Mouse (Mus musculus): ENCODE measurements at regions not wholly inside any gene's neighbourhood (a gene's known extent, or its start where the extent isn't known, plus 50 kb on each side); places are given as distances from the start of the nearest gene placed in this dataset.

DNA sequence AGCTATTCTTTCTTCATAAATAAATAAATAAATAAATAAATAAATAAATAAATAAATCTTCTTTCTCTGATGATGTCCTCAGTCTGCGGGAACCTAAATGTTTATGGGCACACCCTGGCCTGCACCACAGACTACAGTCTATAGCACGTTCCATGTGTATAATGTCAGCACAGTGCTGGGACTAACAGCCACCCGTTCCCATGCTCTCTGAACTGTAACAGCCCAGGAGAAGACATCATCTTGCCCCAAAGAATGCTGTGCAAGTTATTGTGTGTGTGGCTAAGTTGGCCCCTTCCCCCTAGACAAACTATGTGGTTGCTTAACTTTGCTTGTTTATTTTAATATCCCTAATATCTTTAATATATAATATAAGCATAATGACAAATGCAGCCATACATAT, 123.2 kb downstream of the Snx18 start:
- Histone ChIP-seq H3K27ac (ENCODE audit: insufficient read depth, low read length) (no peak overlapping the region), H3K4me3 (replicated peaks; ENCODE audit: insufficient read depth, low read depth, low read length) (no peak overlapping the region), H3K4me1 (ENCODE audit: control insufficient read depth, insufficient read depth, low read length) (peaks cover 3% of the 10 kb centered on the region; the same call in 1 of the 2 replicates), H3K27me3 (ENCODE audit: control insufficient read depth, insufficient read depth, low read length) (no peaks in the 10 kb centered on the region)
- DNase-seq = no peak
- TF ChIP-seq POLR2A (IDR thresholded peaks at IDR 0.05; ENCODE audit: borderline replicate concordance, insufficient read depth, low read length) (no peak), CTCF (IDR thresholded peaks at IDR 0.05; ENCODE audit: borderline replicate concordance, insufficient read depth, low read depth, low read length) (no peak)
- WGBS = 91% methylated on average over 3 of the region's 3 CpGs

DNA sequence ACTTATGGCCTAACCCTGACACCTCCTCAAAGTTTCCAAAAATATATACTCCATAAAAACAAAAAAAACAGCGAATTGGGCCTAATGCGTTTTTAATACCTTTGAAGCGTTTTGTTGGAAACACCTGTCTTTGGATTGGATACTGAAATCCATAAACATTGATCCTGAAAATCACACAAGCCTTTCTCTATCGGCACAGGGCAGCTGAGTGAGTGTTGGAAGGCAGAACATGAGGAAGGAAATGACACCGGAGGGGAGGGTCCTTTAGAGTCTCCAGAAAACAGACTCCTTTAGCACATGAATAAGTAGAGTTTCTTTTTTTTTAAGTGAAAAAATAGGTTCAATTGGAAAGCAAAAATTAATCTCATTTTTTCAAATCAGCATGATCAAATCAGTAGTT, 123.7 kb downstream of the Snx18 start:
- Histone ChIP-seq H3K4me1 (ENCODE audit: control insufficient read depth, insufficient read depth, low read length) (peaks cover 3% of the 10 kb centered on the region; the same call in 1 of the 2 replicates), H3K27ac (ENCODE audit: insufficient read depth, low read length) (no peak overlapping the region), H3K4me3 (replicated peaks; ENCODE audit: insufficient read depth, low read depth, low read length) (no peak overlapping the region), H3K27me3 (ENCODE audit: control insufficient read depth, insufficient read depth, low read length) (no peaks in the 10 kb centered on the region)
- no peak for DNase-seq
- TF ChIP-seq POLR2A (IDR thresholded peaks at IDR 0.05; ENCODE audit: borderline replicate concordance, insufficient read depth, low read length) (no peak), CTCF (IDR thresholded peaks at IDR 0.05; ENCODE audit: borderline replicate concordance, insufficient read depth, low read depth, low read length) (no peak)
- WGBS = 93% methylated on average over 5 of the region's 5 CpGs

DNA sequence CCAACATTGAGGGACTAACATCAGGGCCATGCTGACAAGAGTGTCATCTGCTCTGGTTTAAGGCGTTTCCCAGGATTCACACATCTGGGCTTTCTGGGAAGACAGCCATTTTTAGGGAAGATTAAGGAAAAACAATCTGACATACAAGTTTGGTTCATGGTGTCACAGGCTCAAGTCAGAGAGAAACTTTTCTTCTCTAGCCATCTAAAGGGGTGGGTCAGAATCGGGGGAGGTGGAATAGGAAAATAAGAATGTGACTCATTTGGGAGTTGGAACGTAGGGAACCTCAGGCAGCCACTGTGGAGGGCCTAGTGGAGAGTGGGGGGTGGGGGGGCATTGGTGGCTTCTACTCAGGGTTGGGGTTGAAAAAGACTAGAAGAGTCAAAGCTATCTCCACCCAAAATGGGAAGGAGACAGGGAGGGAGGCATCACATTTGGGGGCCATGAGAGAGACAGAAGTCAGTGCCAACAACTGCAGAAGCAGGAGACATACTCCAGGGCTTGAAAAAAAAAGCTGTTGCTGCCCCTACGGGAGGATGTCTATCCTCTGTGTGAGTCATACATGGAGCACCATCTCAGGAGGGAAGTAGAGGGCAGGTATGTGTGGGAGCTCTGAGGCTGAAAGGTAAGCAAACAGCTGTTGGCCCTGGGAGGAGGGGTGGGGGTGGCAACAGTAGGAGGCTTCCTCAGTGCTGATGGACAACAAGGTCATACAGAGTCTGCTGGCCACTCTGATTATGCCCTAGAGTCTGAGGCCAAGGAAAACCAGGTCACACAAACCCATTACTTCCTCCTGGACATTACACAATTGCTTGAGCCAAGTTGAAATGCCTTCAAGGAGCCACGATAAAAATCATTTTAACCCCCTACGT, 128.2 kb downstream of the Snx18 start:
- TF ChIP-seq CTCF (IDR thresholded peaks at IDR 0.05; ENCODE audit: borderline replicate concordance, insufficient read depth, low read depth, low read length) (no peak), POLR2A (IDR thresholded peaks at IDR 0.05; ENCODE audit: borderline replicate concordance, insufficient read depth, low read length) (no peak)
- no peak overlapping the region for H3K4me3 ChIP-seq (replicated peaks; ENCODE audit: insufficient read depth, low read depth, low read length)
- peaks cover 3% of the 10 kb centered on the region; the same call in 1 of the 2 replicates for H3K4me1 ChIP-seq (ENCODE audit: control insufficient read depth, insufficient read depth, low read length)
- peak in 1 of 2 experiments; percentile 14 for DNase-seq
- H3K27ac ChIP-seq (ENCODE audit: insufficient read depth, low read length) = no peak overlapping the region
- 57% methylated on average over 6 of the region's 6 CpGs for WGBS
- no peaks in the 10 kb centered on the region; the same call in 1 of the 2 replicates for H3K27me3 ChIP-seq (ENCODE audit: control insufficient read depth, insufficient read depth, low read length)

GRCm38 (mm10) chr13:113486368-113486955, 131.9 kb downstream of the Snx18 start:
- H3K27ac ChIP-seq (ENCODE audit: insufficient read depth, low read length) = no peak overlapping the region
- WGBS = 89% methylated on average over 6 of the region's 6 CpGs
- no peak overlapping the region for H3K4me3 ChIP-seq (replicated peaks; ENCODE audit: insufficient read depth, low read depth, low read length)
- no peak for TF ChIP-seq POLR2A (IDR thresholded peaks at IDR 0.05; ENCODE audit: borderline replicate concordance, insufficient read depth, low read length)
- no peak for TF ChIP-seq CTCF (IDR thresholded peaks at IDR 0.05; ENCODE audit: borderline replicate concordance, insufficient read depth, low read depth, low read length)
- no peak for DNase-seq
- H3K27me3 ChIP-seq (ENCODE audit: control insufficient read depth, insufficient read depth, low read length) = no peaks in the 10 kb centered on the region; the same call in 1 of the 2 replicates
- peaks cover 3% of the 10 kb centered on the region; the same call in 1 of the 2 replicates for H3K4me1 ChIP-seq (ENCODE audit: control insufficient read depth, insufficient read depth, low read length)

DNA sequence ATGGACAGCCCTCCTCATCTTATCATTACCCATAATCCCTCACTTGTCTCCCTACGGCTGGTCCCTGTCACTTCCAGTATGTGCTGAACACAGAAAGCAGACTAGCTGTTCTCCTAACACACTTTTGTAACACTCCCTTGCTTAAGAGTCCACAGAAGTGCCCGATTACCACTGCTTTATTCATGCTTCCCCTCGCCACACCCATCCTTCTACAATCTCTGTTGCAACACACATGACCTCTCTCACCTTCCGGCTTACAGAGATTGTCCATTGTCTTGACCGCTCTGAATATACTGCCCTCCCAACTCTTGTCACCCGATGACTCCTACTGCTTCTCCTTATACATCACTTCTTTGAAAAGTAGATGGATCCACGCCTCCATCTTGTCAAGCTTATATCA, 132.9 kb downstream of the Snx18 start:
- no peak for DNase-seq
- H3K4me3 ChIP-seq (replicated peaks; ENCODE audit: insufficient read depth, low read depth, low read length) = no peak overlapping the region
- H3K27me3 ChIP-seq (ENCODE audit: control insufficient read depth, insufficient read depth, low read length) = no peaks in the 10 kb centered on the region; the same call in 1 of the 2 replicates
- peaks cover 3% of the 10 kb centered on the region; the same call in 1 of the 2 replicates for H3K4me1 ChIP-seq (ENCODE audit: control insufficient read depth, insufficient read depth, low read length)
- WGBS = 91% methylated on average over 7 of the region's 7 CpGs
- H3K27ac ChIP-seq (ENCODE audit: insufficient read depth, low read length) = no peak overlapping the region
- TF ChIP-seq CTCF (IDR thresholded peaks at IDR 0.05; ENCODE audit: borderline replicate concordance, insufficient read depth, low read depth, low read length) = no peak
- TF ChIP-seq POLR2A (IDR thresholded peaks at IDR 0.05; ENCODE audit: borderline replicate concordance, insufficient read depth, low read length) = no peak

GRCm38 (mm10) chr13:113484159-113484762, 134.1 kb downstream of the Snx18 start:
- WGBS = 90% methylated on average over 10 of the region's 10 CpGs
- Histone ChIP-seq H3K27me3 (ENCODE audit: control insufficient read depth, insufficient read depth, low read length) (no peaks in the 10 kb centered on the region), H3K4me1 (ENCODE audit: control insufficient read depth, insufficient read depth, low read length) (no peaks in the 10 kb centered on the region), H3K27ac (ENCODE audit: insufficient read depth, low read length) (no peak overlapping the region), H3K4me3 (replicated peaks; ENCODE audit: insufficient read depth, low read depth, low read length) (no peak overlapping the region)
- TF ChIP-seq CTCF (IDR thresholded peaks at IDR 0.05; ENCODE audit: borderline replicate concordance, insufficient read depth, low read depth, low read length) (no peak), POLR2A (IDR thresholded peaks at IDR 0.05; ENCODE audit: borderline replicate concordance, insufficient read depth, low read length) (no peak)
- no peak for DNase-seq

DNA sequence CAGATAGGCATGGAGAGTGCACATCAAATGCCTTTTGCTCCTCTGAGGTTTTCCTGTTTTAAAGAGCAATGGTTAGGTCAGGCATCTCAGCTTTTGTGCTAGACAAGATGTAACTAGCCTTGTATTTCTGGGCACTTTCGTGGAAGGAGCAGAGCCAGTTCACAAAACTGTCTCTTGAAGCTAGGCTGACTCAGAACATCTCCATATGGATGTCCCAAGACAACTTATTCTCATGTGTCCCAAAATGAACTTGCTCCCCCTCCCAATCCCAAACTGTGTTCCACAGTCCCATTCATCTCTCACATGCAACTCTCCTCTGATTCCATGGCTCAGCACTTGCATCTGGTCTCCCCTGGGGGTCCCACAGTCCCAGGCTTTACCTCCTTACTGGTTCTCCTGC, 135.5 kb downstream of the Snx18 start:
- no peak for TF ChIP-seq POLR2A (IDR thresholded peaks at IDR 0.05; ENCODE audit: borderline replicate concordance, insufficient read depth, low read length)
- TF ChIP-seq CTCF (IDR thresholded peaks at IDR 0.05; ENCODE audit: borderline replicate concordance, insufficient read depth, low read depth, low read length) = no peak
- no peaks in the 10 kb centered on the region for H3K4me1 ChIP-seq (ENCODE audit: control insufficient read depth, insufficient read depth, low read length)
- no peaks in the 10 kb centered on the region for H3K27me3 ChIP-seq (ENCODE audit: control insufficient read depth, insufficient read depth, low read length)
- H3K4me3 ChIP-seq (replicated peaks; ENCODE audit: insufficient read depth, low read depth, low read length) = no peak overlapping the region
- 85% methylated on average over 1 of the region's 1 CpGs for WGBS
- no peak for DNase-seq
- no peak overlapping the region for H3K27ac ChIP-seq (ENCODE audit: insufficient read depth, low read length)
